Mouse (Mus musculus): ENCODE data around the gene Fam57b.
A peak's percentile ranks its signal among the peaks of the same experiment; 100 is the strongest.

DNA sequence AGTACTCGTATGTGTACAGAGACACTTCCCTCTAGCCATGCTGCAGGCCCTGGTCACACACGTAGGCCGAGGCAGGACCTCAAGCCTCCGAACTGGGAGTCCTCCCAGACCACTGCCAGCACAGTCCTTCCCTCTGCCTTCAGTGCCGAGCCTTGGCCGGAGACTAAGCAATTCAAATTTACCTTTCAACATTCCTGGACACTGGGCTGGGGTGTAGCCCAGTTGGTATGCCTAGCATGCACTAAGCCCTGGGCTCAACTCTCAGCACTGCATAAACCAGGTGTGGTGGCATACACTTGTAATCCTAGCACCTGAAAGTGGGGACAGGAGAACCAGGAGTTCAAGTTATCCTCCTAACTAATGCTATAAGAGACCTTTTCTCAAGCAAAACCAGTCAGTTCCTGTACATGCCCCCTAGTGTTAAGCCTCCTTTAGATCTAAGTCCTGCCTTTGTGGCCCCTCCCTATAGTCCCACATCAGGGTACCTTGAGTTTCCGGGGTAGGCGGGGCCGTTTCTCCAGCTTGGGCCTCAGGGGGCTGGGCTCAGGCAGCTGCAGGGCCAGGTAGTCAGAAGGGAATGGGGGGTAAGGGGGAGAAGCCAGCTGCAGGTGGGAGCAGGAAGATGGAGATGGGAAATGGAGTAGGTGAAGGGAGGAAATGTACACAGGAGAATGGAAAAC is 59.4 kb downstream of the Fam57b start:
- TF ChIP-seq POLR2A (IDR thresholded peaks at IDR 0.05; ENCODE audit: borderline replicate concordance, extremely low read depth, low read depth, low read length) (peak; percentile 42; the same call in 1 of the 2 replicates), CTCF (IDR thresholded peaks at IDR 0.05; ENCODE audit: insufficient read depth, low read length) (no peak)
